Mouse (Mus musculus): Measurements from ENCODE around the gene Dbn1. TPM values are rescaled to one million over a fixed set of nuclear protein-coding genes. Genes with fewer than 3 reads are reported as not detected.

The Dbn1 gene
- polyA plus RNA-seq, 1 experiment from 2014 or later, result 162 TPM

- WGBS, result 10% methylated on average over 14 of the region's 14 CpGs
- no peak for ATAC-seq (ENCODE audit: insufficient number of reproducible peaks, low FRiP score, low TSS enrichment, low read depth)
- no peak overlapping the region for H3K27ac ChIP-seq
- no peaks in the 10 kb centered on the region for H3K9me3 ChIP-seq
- H3K4me3 ChIP-seq, result peak overlapping the region; percentile 70
- peak overlapping the region; percentile 95 for H3K4me2 ChIP-seq
- no peaks in the 10 kb centered on the region for H3K27me3 ChIP-seq
- peaks cover 21% of the 10 kb centered on the region for H3K4me1 ChIP-seq
- H3K9ac ChIP-seq, result peak overlapping the region; percentile 67
- H3K36me3 ChIP-seq, result peaks cover 37% of the 10 kb centered on the region
These were observed 24.4 kb downstream of the Dbn1 start for GRCm38 (mm10) chr13:55463399-55464026.

GRCm38 (mm10) chr13:55462965-55463364 is 24.9 kb downstream of the Dbn1 start:
- H3K27me3 ChIP-seq, result no peaks in the 10 kb centered on the region
- H3K4me3 ChIP-seq, result no peak overlapping the region
- H3K4me2 ChIP-seq, result no peak overlapping the region
- H3K4me1 ChIP-seq, result peaks cover 21% of the 10 kb centered on the region
- no peak overlapping the region for H3K27ac ChIP-seq
- H3K9me3 ChIP-seq, result no peaks in the 10 kb centered on the region
- peaks cover 42% of the 10 kb centered on the region for H3K36me3 ChIP-seq
- 51% methylated on average over 2 of the region's 2 CpGs for WGBS
- no peak overlapping the region for H3K9ac ChIP-seq
- no peak for ATAC-seq (ENCODE audit: insufficient number of reproducible peaks, low FRiP score, low TSS enrichment, low read depth)

GRCm38 (mm10) chr13:55451785-55452549 is 35.9 kb downstream of the Dbn1 start:
- H3K9ac ChIP-seq, result 0 out of 2 replicates have a peak overlapping the region, but pooled peaks have one; percentile 7
- peaks cover 74% of the 10 kb centered on the region for H3K36me3 ChIP-seq
- no peak overlapping the region for H3K4me3 ChIP-seq
- no peaks in the 10 kb centered on the region for H3K27me3 ChIP-seq
- WGBS, result 93% methylated on average over 16 of the region's 16 CpGs
- H3K27ac ChIP-seq, result no peak overlapping the region
- H3K4me1 ChIP-seq, result peaks cover 17% of the 10 kb centered on the region
- H3K4me2 ChIP-seq, result no peak overlapping the region
- ATAC-seq (ENCODE audit: insufficient number of reproducible peaks, low FRiP score, low TSS enrichment, low read depth), result no peak
- H3K9me3 ChIP-seq, result no peaks in the 10 kb centered on the region

- H3K27ac ChIP-seq, result no peak overlapping the region
- no peak for ATAC-seq (ENCODE audit: insufficient number of reproducible peaks, low FRiP score, low TSS enrichment, low read depth)
- H3K27me3 ChIP-seq, result no peaks in the 10 kb centered on the region
- peaks cover 23% of the 10 kb centered on the region for H3K4me1 ChIP-seq
- 89% methylated on average over 10 of the region's 10 CpGs for WGBS
- no peak overlapping the region for H3K4me3 ChIP-seq
- H3K9ac ChIP-seq, result 0 out of 2 replicates have a peak overlapping the region, but pooled peaks have one; percentile 7
- H3K9me3 ChIP-seq, result no peaks in the 10 kb centered on the region
- H3K4me2 ChIP-seq, result no peak overlapping the region
- H3K36me3 ChIP-seq, result peaks cover 67% of the 10 kb centered on the region
These were observed 36.6 kb downstream of the Dbn1 start for GRCm38 (mm10) chr13:55451296-55451695.

GRCm38 (mm10) chr13:55450511-55450980 is 37.4 kb downstream of the Dbn1 start:
- Histone ChIP-seq H3K36me3 (peaks cover 60% of the 10 kb centered on the region), H3K27ac (no peak overlapping the region), H3K4me1 (peaks cover 29% of the 10 kb centered on the region), H3K4me3 (no peak overlapping the region), H3K9me3 (no peaks in the 10 kb centered on the region), H3K4me2 (no peak overlapping the region), H3K9ac (no peak overlapping the region), H3K27me3 (no peaks in the 10 kb centered on the region)
- no peak for ATAC-seq (ENCODE audit: insufficient number of reproducible peaks, low FRiP score, low TSS enrichment, low read depth)
- WGBS, result 91% methylated on average over 11 of the region's 11 CpGs

GRCm38 (mm10) chr13:55449679-55450441 is 38.1 kb downstream of the Dbn1 start:
- H3K36me3 ChIP-seq, result peaks cover 54% of the 10 kb centered on the region
- no peak overlapping the region for H3K27ac ChIP-seq
- peaks cover 29% of the 10 kb centered on the region for H3K4me1 ChIP-seq
- no peak overlapping the region for H3K9ac ChIP-seq
- H3K27me3 ChIP-seq, result no peaks in the 10 kb centered on the region
- H3K4me2 ChIP-seq, result no peak overlapping the region
- no peaks in the 10 kb centered on the region for H3K9me3 ChIP-seq
- WGBS, result 88% methylated on average over 17 of the region's 17 CpGs
- no peak for ATAC-seq (ENCODE audit: insufficient number of reproducible peaks, low FRiP score, low TSS enrichment, low read depth)
- H3K4me3 ChIP-seq, result no peak overlapping the region

- WGBS, result 88% methylated on average over 9 of the region's 9 CpGs
- no peak for ATAC-seq (ENCODE audit: insufficient number of reproducible peaks, low FRiP score, low TSS enrichment, low read depth)
These were observed 38.7 kb downstream of the Dbn1 start for GRCm38 (mm10) chr13:55449205-55449604.

GRCm38 (mm10) chr13:55448131-55448530 is 39.8 kb downstream of the Dbn1 start:
- H3K4me1 ChIP-seq, result peaks cover 29% of the 10 kb centered on the region
- H3K4me2 ChIP-seq, result no peak overlapping the region
- H3K9me3 ChIP-seq, result no peaks in the 10 kb centered on the region
- H3K4me3 ChIP-seq, result no peak overlapping the region
- WGBS, result 91% methylated on average over 5 of the region's 5 CpGs
- H3K36me3 ChIP-seq, result peaks cover 40% of the 10 kb centered on the region
- no peaks in the 10 kb centered on the region for H3K27me3 ChIP-seq
- ATAC-seq (ENCODE audit: insufficient number of reproducible peaks, low FRiP score, low TSS enrichment, low read depth), result no peak
- no peak overlapping the region for H3K9ac ChIP-seq
- no peak overlapping the region for H3K27ac ChIP-seq

More at GRCm38 (mm10) chr13:55449205-55449604, 38.7 kb downstream of the Dbn1 start:
- Histone ChIP-seq H3K36me3 (peaks cover 49% of the 10 kb centered on the region), H3K4me1 (peaks cover 29% of the 10 kb centered on the region), H3K4me3 (no peak overlapping the region), H3K27ac (no peak overlapping the region), H3K4me2 (no peak overlapping the region), H3K27me3 (no peaks in the 10 kb centered on the region), H3K9me3 (no peaks in the 10 kb centered on the region), H3K9ac (no peak overlapping the region)

GRCm38 (mm10) chr13:55447543-55447943 is 40.4 kb downstream of the Dbn1 start:
- no peak overlapping the region for H3K9ac ChIP-seq

GRCm38 (mm10) chr13:55446483-55447105 is 41.3 kb downstream of the Dbn1 start:
- no peak for ATAC-seq (ENCODE audit: insufficient number of reproducible peaks, low FRiP score, low TSS enrichment, low read depth)
- H3K27me3 ChIP-seq, result no peaks in the 10 kb centered on the region
- H3K9ac ChIP-seq, result 0 out of 2 replicates have a peak overlapping the region, but pooled peaks have one; percentile 3
- WGBS, result 78% methylated on average over 6 of the region's 6 CpGs
- peak overlapping the region; percentile 76 for H3K4me2 ChIP-seq
- peaks cover 24% of the 10 kb centered on the region for H3K36me3 ChIP-seq
- no peak overlapping the region for H3K27ac ChIP-seq
- H3K4me3 ChIP-seq, result peak overlapping the region; percentile 88
- no peaks in the 10 kb centered on the region for H3K9me3 ChIP-seq
- H3K4me1 ChIP-seq, result peaks cover 26% of the 10 kb centered on the region

More at GRCm38 (mm10) chr13:55447543-55447943, 40.4 kb downstream of the Dbn1 start:
- Histone ChIP-seq H3K27me3 (no peaks in the 10 kb centered on the region), H3K9me3 (no peaks in the 10 kb centered on the region), H3K36me3 (peaks cover 34% of the 10 kb centered on the region), H3K27ac (no peak overlapping the region), H3K4me3 (no peak overlapping the region), H3K4me2 (no peak overlapping the region), H3K4me1 (peaks cover 29% of the 10 kb centered on the region)
- no peak for ATAC-seq (ENCODE audit: insufficient number of reproducible peaks, low FRiP score, low TSS enrichment, low read depth)
- 39% methylated on average over 3 of the region's 3 CpGs for WGBS

- peak overlapping the region; percentile 88 for H3K4me3 ChIP-seq
- no peaks in the 10 kb centered on the region for H3K9me3 ChIP-seq
- peak overlapping the region; percentile 95 for H3K9ac ChIP-seq
- ATAC-seq (ENCODE audit: insufficient number of reproducible peaks, low FRiP score, low TSS enrichment, low read depth), result no peak; the same call in 1 of the 2 replicates
- H3K36me3 ChIP-seq, result peaks cover 14% of the 10 kb centered on the region
- H3K4me1 ChIP-seq, result peaks cover 26% of the 10 kb centered on the region
- peak overlapping the region; percentile 97 for H3K27ac ChIP-seq
- no peaks in the 10 kb centered on the region for H3K27me3 ChIP-seq
- under 1% methylated on average over 55 of the region's 66 CpGs for WGBS
- H3K4me2 ChIP-seq, result peak overlapping the region; percentile 76
These were observed 42.4 kb downstream of the Dbn1 start for GRCm38 (mm10) chr13:55445361-55446091.

Measured in limb, embryonic 15.5 days (tissue).